In genomic region chr12:44403731-44404424, GRCm38 (mm10) we compare ENCODE assay signal across 14 mouse cellular contexts.
DNase-seq lines count a peak whose midpoint lies in the region; ATAC-seq and TF ChIP-seq lines count a peak whose summit lies in the region.
"Had no signal": no experiment of that assay in that cellular context is flagged by ENCODE, and none has a peak within 500 bp of the region (broad histone marks: within the 10 kb centered on the region; RNA-seq: fewer than 3 reads in every experiment).

No protein-coding gene starts in this region.

- intact Hi-C loops in heart, postnatal 36 days (cut with DNase I), result no loop called here

- no peak overlapping the region for H3K4me3 ChIP-seq in layer of hippocampus, adult 2 months
- no peak overlapping the region for H3K4me3 ChIP-seq in hindbrain, embryonic 11.5 days (ENCODE audit: low read depth, low read length)
- no peak overlapping the region for H3K4me3 ChIP-seq in midbrain, embryonic 12.5 days
- H3K4me3 ChIP-seq in olfactory bulb, adult 2 months (ENCODE audit: insufficient read depth, low read depth, low read length), result no peak overlapping the region
- H3K4me3 ChIP-seq: heart, adult 2 months; lung, embryonic 15.5 days had no signal

- H3K4me2 ChIP-seq in hindbrain, embryonic 11.5 days (replicated peaks; ENCODE audit: low read depth, low read length), result no peak overlapping the region
- H3K4me2 ChIP-seq in midbrain, embryonic 12.5 days (replicated peaks), result no peak overlapping the region; the same call in 1 of the 2 replicates
- H3K4me2 ChIP-seq: lung, embryonic 15.5 days had no signal

- H3K27me3 ChIP-seq in hindbrain, embryonic 11.5 days (ENCODE audit: control insufficient read depth, insufficient read depth, low read length), result no peaks in the 10 kb centered on the region
- H3K27me3 ChIP-seq in midbrain, embryonic 12.5 days, result no peaks in the 10 kb centered on the region
- H3K27me3 ChIP-seq: lung, embryonic 15.5 days had no signal

- TF ChIP-seq POLR2A in olfactory bulb, adult 2 months (IDR thresholded peaks at IDR 0.05; ENCODE audit: insufficient read depth, low read depth, low read length), result no peak

- no peak for TF ChIP-seq CTCF in layer of hippocampus, adult 2 months (conservative IDR thresholded peaks at IDR 0.05)
- TF ChIP-seq CTCF in olfactory bulb, adult 2 months (IDR thresholded peaks at IDR 0.05; ENCODE audit: insufficient read depth, low read depth, low read length), result no peak

- no peak overlapping the region for H3K9ac ChIP-seq in hindbrain, embryonic 11.5 days (ENCODE audit: low read depth, low read length)
- H3K9ac ChIP-seq in midbrain, embryonic 12.5 days (replicated peaks), result no peak overlapping the region
- H3K9ac ChIP-seq: lung, embryonic 15.5 days had no signal

- no peaks in the 10 kb centered on the region for H3K9me3 ChIP-seq in hindbrain, embryonic 11.5 days (ENCODE audit: control insufficient read depth, low read length)
- H3K9me3 ChIP-seq in midbrain, embryonic 12.5 days, result no peaks in the 10 kb centered on the region
- H3K9me3 ChIP-seq: lung, embryonic 15.5 days had no signal

- no peak for DNase-seq in layer of hippocampus, adult 2 months (ENCODE audit: low spot score in 2 of 2)
- DNase-seq in layer of hippocampus, adult 18-20 months (ENCODE audit: low spot score in 2 of 2), result no peak
- DNase-seq in hindbrain, embryonic 11.5 days (ENCODE audit: low spot score), result peak; percentile 35
- DNase-seq in lung, postnatal 14 days, result no peak
- no peak for DNase-seq in urinary bladder, adult 18-20 months (ENCODE audit: low spot score in 2 of 2)
- DNase-seq in heart, postnatal 36 days, result no peak
- DNase-seq: adrenal gland, adult 8-10 months; cerebellum, postnatal 36 days; heart, adult 2 months; heart, postnatal 10 days had no signal

- peak; percentile 83 for ATAC-seq in hindbrain, embryonic 11.5 days (ENCODE audit: low FRiP score)
- peak; percentile 93 for ATAC-seq in midbrain, embryonic 12.5 days (ENCODE audit: low FRiP score, low read depth)
- ATAC-seq: intestine, postnatal 0 days had no signal

- no peaks in the 10 kb centered on the region for H3K36me3 ChIP-seq in hindbrain, embryonic 11.5 days (ENCODE audit: control insufficient read depth, insufficient read depth, low read length)
- H3K36me3 ChIP-seq in midbrain, embryonic 12.5 days, result no peaks in the 10 kb centered on the region
- H3K36me3 ChIP-seq: lung, embryonic 15.5 days had no signal

- H3K27ac ChIP-seq in layer of hippocampus, adult 2 months, result peak overlapping the region; percentile 79
- peak overlapping the region; percentile 70 for H3K27ac ChIP-seq in hindbrain, embryonic 11.5 days (ENCODE audit: low read depth, low read length)
- H3K27ac ChIP-seq in midbrain, embryonic 12.5 days (replicated peaks), result peak overlapping the region; percentile 93
- H3K27ac ChIP-seq in olfactory bulb, adult 2 months (ENCODE audit: insufficient read depth, low read depth, low read length), result peak overlapping the region; percentile 16; the same call in 1 of the 2 replicates
- H3K27ac ChIP-seq: heart, adult 2 months; lung, embryonic 15.5 days had no signal

- H3K4me1 ChIP-seq in hindbrain, embryonic 11.5 days (replicated peaks; ENCODE audit: control insufficient read depth, insufficient read depth, low read length), result no peaks in the 10 kb centered on the region
- peaks cover 47% of the 10 kb centered on the region for H3K4me1 ChIP-seq in midbrain, embryonic 12.5 days
- H3K4me1 ChIP-seq in olfactory bulb, adult 2 months (ENCODE audit: control insufficient read depth, insufficient read depth, low read length), result no peaks in the 10 kb centered on the region
- H3K4me1 ChIP-seq: lung, embryonic 15.5 days had no signal

- WGBS in hindbrain, embryonic 11.5 days, result 23% methylated on average over 3 of the region's 3 CpGs
- WGBS in midbrain, embryonic 12.5 days, result 9% methylated on average over 3 of the region's 3 CpGs
- 31% methylated on average over 3 of the region's 3 CpGs for WGBS in olfactory bulb, adult 2 months

Comparison
In these comparisons a context has a peak if more than half of its experiments do, and no peak if none do; other contexts are left out.
1. H3K27ac ChIP-seq: peak in every context shown above with its lines; median percentile 93 in midbrain, embryonic 12.5 days; 79 in layer of hippocampus, adult 2 months; 70 in hindbrain, embryonic 11.5 days; 16 in olfactory bulb, adult 2 months.